Mouse (Mus musculus) MEL (cell line): Measurements from ENCODE around the gene P2rx1. TPM values are rescaled to one million over a fixed set of nuclear protein-coding genes. Genes with fewer than 3 reads are reported as not detected.

ENCODE experiments used
- DNase-seq: peaks from one replicate; pipeline ENCODE4 v3.0.0; 2011; ENCODE audit warnings: low read depth, low spot score
- H3K27ac ChIP-seq: 2 replicates; pipeline ENCODE4 v1.5.1; 2012; ENCODE audit warnings: low read depth, mild to moderate bottlenecking, control low read depth, low read length, moderate library complexity; ENCODE audit not compliant: control insufficient read depth
- H3K27me3 ChIP-seq, 2 experiments: fragments of 150-350 bp in 1 of 2; sonication (generic) in 1 of 2; 2 replicates each; pipeline ENCODE4 v1.6.1; 2012; ENCODE audit warnings: low read length in 2 of 2, mild to moderate bottlenecking in 2 of 2, improper control_type of control experiment in 1 of 2, moderate library complexity in 1 of 2; ENCODE audit not compliant: insufficient read depth in 2 of 2, control insufficient read depth in 1 of 2
- H3K36me3 ChIP-seq, 2 experiments: 2 replicates each; pipeline ENCODE4 v1.6.1; 2012 to 2014; ENCODE audit warnings: low read length in 2 of 2, improper control_type of control experiment in 1 of 2, inconsistent platforms in 1 of 2, mild to moderate bottlenecking in 1 of 2; ENCODE audit not compliant: insufficient read depth in 2 of 2, control insufficient read depth in 1 of 2
- H3K4me1 ChIP-seq, 2 experiments: fragments of 150-350 bp in 1 of 2; sonication (generic) in 1 of 2; 2 replicates each; pipeline ENCODE4 v1.6.1; 2012; ENCODE audit warnings: low read length in 2 of 2, improper control_type of control experiment in 1 of 2, mild to moderate bottlenecking in 1 of 2; ENCODE audit not compliant: insufficient read depth in 2 of 2, control insufficient read depth in 1 of 2
- H3K4me3 ChIP-seq, 2 experiments: fragments of 150-350 bp in 1 of 2; sonication (generic) in 1 of 2; 2 replicates each; pipeline ENCODE4 v1.5.1; 2012; ENCODE audit warnings: low read depth in 2 of 2, low read length in 2 of 2, mild to moderate bottlenecking in 2 of 2, moderate library complexity in 2 of 2, control low read depth in 1 of 2, improper control_type of control experiment in 1 of 2; ENCODE audit not compliant: control insufficient read depth in 1 of 2, insufficient read depth in 1 of 2
- H3K79me2 ChIP-seq: 2 replicates; pipeline ENCODE4 v1.6.1; 2012; ENCODE audit warnings: mild to moderate bottlenecking, low read length, moderate library complexity; ENCODE audit not compliant: control insufficient read depth, poor library complexity, insufficient read depth
- H3K9ac ChIP-seq: 2 replicates; pipeline ENCODE4 v1.6.1; 2012; ENCODE audit warnings: low read depth, mild to moderate bottlenecking, control low read depth, low read length, moderate library complexity; ENCODE audit not compliant: control insufficient read depth, poor library complexity, severe bottlenecking
- H3K9me3 ChIP-seq: fragments of 150-350 bp; sonication (generic); replicated peaks from 2 replicates; pipeline ENCODE4 v1.6.1; 2012; ENCODE audit warnings: mild to moderate bottlenecking, low read length, improper control_type of control experiment, moderate library complexity; ENCODE audit not compliant: insufficient read depth
- BHLHE40 ChIP-seq: IDR thresholded peaks from 2 replicates; pipeline ENCODE4 v1.6.1; 2012; ENCODE audit warnings: low read depth, mild to moderate bottlenecking, inconsistent platforms, low read length, improper control_type of control experiment, borderline replicate concordance
- CHD2 ChIP-seq: IDR thresholded peaks from 2 replicates; pipeline ENCODE4 v1.6.1; 2011; ENCODE audit warnings: low read length, improper control_type of control experiment
- CTCF ChIP-seq, 3 experiments: IDR thresholded peaks in 2 of 3; conservative IDR thresholded peaks in 1 of 3; 2 replicates each; pipeline ENCODE4 v1.5.1; 2011 to 2012; ENCODE audit warnings: low read length in 3 of 3, low read depth in 2 of 3, mild to moderate bottlenecking in 2 of 3, improper control_type of control experiment in 1 of 3, inconsistent platforms in 1 of 3, mixed read lengths in 1 of 3, moderate library complexity in 1 of 3; ENCODE audit not compliant: control insufficient read depth in 1 of 3, insufficient read depth in 1 of 3, poor library complexity in 1 of 3, severe bottlenecking in 1 of 3
- EP300 ChIP-seq, 2 experiments: IDR thresholded peaks; 2 replicates each; pipeline ENCODE4 v1.6.1; 2011; ENCODE audit warnings: improper control_type of control experiment in 2 of 2, low read length in 2 of 2, low read depth in 1 of 2, mild to moderate bottlenecking in 1 of 2
- GATA1 ChIP-seq: IDR thresholded peaks from 2 replicates; pipeline ENCODE4 v1.6.1; 2011; ENCODE audit warnings: low read depth, low read length, improper control_type of control experiment
- HCFC1 ChIP-seq: IDR thresholded peaks from 2 replicates; pipeline ENCODE4 v1.6.1; 2012; ENCODE audit warnings: low read depth, mild to moderate bottlenecking, inconsistent platforms, low read length, improper control_type of control experiment, moderate library complexity
- KAT2A ChIP-seq: conservative IDR thresholded peaks from 2 replicates; pipeline ENCODE4 v1.6.1; 2012; ENCODE audit warnings: low read depth, low read length, improper control_type of control experiment, inconsistent platforms
- MAFK ChIP-seq: IDR thresholded peaks from 2 replicates; pipeline ENCODE4 v1.6.1; 2011; ENCODE audit warnings: low read depth, mild to moderate bottlenecking, low read length, improper control_type of control experiment, borderline replicate concordance
- MXI1 ChIP-seq: IDR thresholded peaks from 2 replicates; pipeline ENCODE4 v1.6.1; 2011; ENCODE audit warnings: mild to moderate bottlenecking, low read depth, low read length, improper control_type of control experiment
- MYB ChIP-seq: IDR thresholded peaks from 2 replicates; pipeline ENCODE4 v1.6.1; 2011; ENCODE audit warnings: mild to moderate bottlenecking, low read depth, low read length, improper control_type of control experiment
- NRF1 ChIP-seq: IDR thresholded peaks from 2 replicates; pipeline ENCODE4 v1.6.1; 2014; ENCODE audit warnings: low read depth, mild to moderate bottlenecking, inconsistent platforms, low read length, improper control_type of control experiment, moderate library complexity; ENCODE audit not compliant: poor library complexity, insufficient read depth, severe bottlenecking
- POLR2A ChIP-seq, 2 experiments: IDR thresholded peaks; 2 replicates each; pipeline ENCODE4 v1.6.1; 2011 to 2012; ENCODE audit warnings: low read length in 2 of 2, mild to moderate bottlenecking in 2 of 2, control low read depth in 1 of 2, improper control_type of control experiment in 1 of 2, low read depth in 1 of 2, moderate library complexity in 1 of 2; ENCODE audit not compliant: control insufficient read depth in 1 of 2, insufficient read depth in 1 of 2, poor library complexity in 1 of 2
- POLR2AphosphoS2 ChIP-seq: IDR thresholded peaks from 2 replicates; pipeline ENCODE4 v1.6.1; 2011; ENCODE audit warnings: low read length, improper control_type of control experiment
- POLR2AphosphoS5 ChIP-seq: IDR thresholded peaks from 2 replicates; pipeline ENCODE4 v1.6.1; 2012; ENCODE audit warnings: low read depth, borderline replicate concordance, mild to moderate bottlenecking, inconsistent platforms, low read length, moderate library complexity, mixed read lengths
- SMC3 ChIP-seq: IDR thresholded peaks from 2 replicates; pipeline ENCODE4 v1.6.1; 2011; ENCODE audit warnings: low read depth, low read length, improper control_type of control experiment
- TAL1 ChIP-seq: IDR thresholded peaks from 2 replicates; pipeline ENCODE4 v1.6.1; 2012; ENCODE audit warnings: mild to moderate bottlenecking, inconsistent platforms, low read length, moderate library complexity, mixed read lengths
- USF1 ChIP-seq: IDR thresholded peaks from 2 replicates; pipeline ENCODE4 v1.6.1; 2014; ENCODE audit warnings: low read depth, mild to moderate bottlenecking, inconsistent platforms, low read length, improper control_type of control experiment, moderate library complexity
- USF2 ChIP-seq, 2 experiments: IDR thresholded peaks; 2 replicates each; pipeline ENCODE4 v1.6.1; 2011 to 2012; ENCODE audit warnings: improper control_type of control experiment in 2 of 2, low read length in 2 of 2, borderline replicate concordance in 1 of 2, inconsistent platforms in 1 of 2, low read depth in 1 of 2, mild to moderate bottlenecking in 1 of 2; ENCODE audit not compliant: insufficient read depth in 1 of 2
- ZC3H11A ChIP-seq: IDR thresholded peaks from 2 replicates; pipeline ENCODE4 v1.6.1; 2012; ENCODE audit warnings: low read depth, mild to moderate bottlenecking, inconsistent platforms, low read length, improper control_type of control experiment
- ZKSCAN1 ChIP-seq: IDR thresholded peaks from 2 replicates; pipeline ENCODE4 v1.6.1; 2012; ENCODE audit warnings: low read depth, mild to moderate bottlenecking, inconsistent platforms, low read length, improper control_type of control experiment, moderate library complexity
- ZMIZ1 ChIP-seq: IDR thresholded peaks from 2 replicates; pipeline ENCODE4 v1.6.1; 2012; ENCODE audit warnings: low read depth, mild to moderate bottlenecking, inconsistent platforms, low read length, improper control_type of control experiment, moderate library complexity
- polyA plus RNA-seq, 2 experiments: library from polyadenylated mRNA; stranded (reverse) in 1 of 2; unstranded in 1 of 2; fragments of >175 nt in 1 of 2; fragments of >200 nt in 1 of 2; gene quantifications; 2 replicates each; pipeline versions ENCODE4 v1.2.1 to v1.2.4; 2012; ENCODE audit warnings: low replicate concordance in 2 of 2, low read depth in 1 of 2; ENCODE audit not compliant: insufficient read length in 2 of 2, insufficient read depth in 1 of 2, missing spikeins in 1 of 2
- total RNA-seq: library from RNA; depleted of rRNA; stranded (reverse); fragments of 300-350 nt; gene quantifications from 2 replicates; pipeline ENCODE4 v1.2.3, GENCODE M21; 2012

Gene P2rx1
- total and polyA plus RNA-seq, 3 experiments, result 3.0 to 8.1 TPM; not detected in 1

DNA sequence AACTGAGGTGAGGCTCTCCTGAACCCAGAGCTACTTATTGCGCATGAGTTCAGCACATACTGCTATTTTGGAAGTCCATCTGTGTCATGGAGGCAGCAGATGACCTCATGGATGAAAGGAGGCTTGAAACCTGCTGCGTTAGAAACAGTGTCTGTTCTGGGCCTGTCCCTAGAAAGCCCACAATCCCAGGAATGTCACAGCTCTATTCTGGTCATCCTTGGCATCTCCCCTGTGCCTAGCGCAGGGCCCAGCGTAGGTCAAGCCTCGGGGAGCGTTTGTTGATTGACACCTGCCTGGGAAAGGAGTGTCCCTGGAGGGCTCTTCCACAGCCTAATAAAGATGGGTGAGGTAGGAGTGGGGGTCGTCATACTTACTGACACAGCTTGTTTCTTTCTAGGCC, 37.2 kb downstream of the P2rx1 start:
- Histone ChIP-seq H3K27me3 (no peaks in the 10 kb centered on the region), H3K4me3 (no peak overlapping the region), H3K79me2 (no peaks in the 10 kb centered on the region), H3K4me1 (no peaks in the 10 kb centered on the region), H3K9ac (no peak overlapping the region), H3K27ac (no peak overlapping the region), H3K36me3 (no peaks in the 10 kb centered on the region), H3K9me3 (no peaks in the 10 kb centered on the region)
- no peak for TF ChIP-seq GATA1
- no peak for TF ChIP-seq ZC3H11A
- TF ChIP-seq MYB, result no peak
- TF ChIP-seq USF1, result no peak
- no peak for TF ChIP-seq ZMIZ1
- no peak for TF ChIP-seq KAT2A
- DNase-seq, result no peak

DNA sequence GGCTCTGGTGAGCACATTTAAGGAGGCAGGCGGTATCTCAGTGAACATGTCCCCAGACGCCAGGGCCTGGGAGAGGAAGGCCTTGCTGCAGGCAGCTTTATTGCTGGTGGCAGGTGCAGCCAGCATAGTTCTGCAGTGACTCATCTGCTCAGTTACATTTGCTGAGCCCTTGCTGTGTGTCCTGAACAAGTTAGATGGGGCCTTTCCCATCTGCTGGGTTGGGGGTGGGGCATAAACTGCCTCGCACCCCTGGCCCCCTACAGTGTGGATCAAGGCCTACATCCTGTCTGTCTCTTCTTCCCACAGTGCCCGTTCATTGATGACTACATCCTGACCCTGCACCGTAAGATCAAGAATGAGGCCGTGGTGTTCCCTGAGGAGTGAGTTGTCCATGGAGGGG, 38.0 kb downstream of the P2rx1 start:
- no peak overlapping the region for H3K4me3 ChIP-seq
- DNase-seq, result no peak
- H3K36me3 ChIP-seq, result no peaks in the 10 kb centered on the region
- H3K9me3 ChIP-seq, result no peaks in the 10 kb centered on the region
- no peaks in the 10 kb centered on the region for H3K4me1 ChIP-seq
- H3K27ac ChIP-seq, result no peak overlapping the region
- H3K79me2 ChIP-seq, result no peaks in the 10 kb centered on the region
- H3K27me3 ChIP-seq, result no peaks in the 10 kb centered on the region
- no peak for TF ChIP-seq CHD2
- no peak for TF ChIP-seq BHLHE40
- TF ChIP-seq EP300 (IDR thresholded peaks at IDR 0.05; ENCODE audit: low read depth in 1 of 2, low read length in 2 of 2), result no peak
- TF ChIP-seq NRF1, result no peak
- no peak for TF ChIP-seq MAFK
- no peak for TF ChIP-seq POLR2AphosphoS2
- TF ChIP-seq TAL1, result no peak
- TF ChIP-seq CTCF (IDR thresholded peaks at IDR 0.05 in 2 of 3, conservative IDR thresholded peaks at IDR 0.05 in 1 of 3; ENCODE audit: control insufficient read depth in 1 of 3, insufficient read depth in 1 of 3, low read depth in 2 of 3, low read length in 3 of 3, poor library complexity in 1 of 3, severe bottlenecking in 1 of 3), result no peak
- TF ChIP-seq, all 39 proteins: peak for 0
- H3K9ac ChIP-seq, result no peak overlapping the region

DNA sequence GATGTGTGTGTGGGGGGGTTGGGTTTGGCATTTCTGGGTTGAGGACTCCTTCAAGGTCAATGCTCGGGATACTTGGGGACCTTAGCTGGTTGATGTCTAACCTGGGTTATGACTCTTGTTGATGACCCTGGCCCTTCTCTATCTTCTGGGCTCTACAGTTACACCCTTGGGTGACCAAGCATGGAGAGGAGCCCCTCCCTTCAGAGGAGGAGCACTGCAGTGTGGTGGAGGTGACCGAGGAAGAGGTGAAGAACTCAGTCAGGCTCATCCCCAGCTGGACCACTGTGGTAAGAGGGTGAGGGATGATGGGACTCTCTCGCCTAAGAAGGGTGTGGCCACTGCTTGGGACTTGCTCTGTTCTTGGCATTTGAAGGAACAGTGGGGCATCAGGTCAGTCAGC, 38.8 kb downstream of the P2rx1 start:
- Histone ChIP-seq H3K27ac (no peak overlapping the region), H3K4me1 (no peaks in the 10 kb centered on the region), H3K9ac (no peak overlapping the region), H3K27me3 (no peaks in the 10 kb centered on the region), H3K36me3 (no peaks in the 10 kb centered on the region), H3K4me3 (no peak overlapping the region), H3K79me2 (no peaks in the 10 kb centered on the region), H3K9me3 (no peaks in the 10 kb centered on the region)
- no peak for TF ChIP-seq MXI1
- no peak for TF ChIP-seq TAL1
- TF ChIP-seq USF2 (IDR thresholded peaks at IDR 0.05; ENCODE audit: borderline replicate concordance in 1 of 2, insufficient read depth in 1 of 2, low read depth in 1 of 2, low read length in 2 of 2), result no peak
- no peak for TF ChIP-seq POLR2AphosphoS5
- no peak for TF ChIP-seq POLR2A (IDR thresholded peaks at IDR 0.05; ENCODE audit: control insufficient read depth in 1 of 2, insufficient read depth in 1 of 2, low read depth in 1 of 2, low read length in 2 of 2, poor library complexity in 1 of 2)
- TF ChIP-seq ZKSCAN1, result no peak
- no peak for TF ChIP-seq SMC3
- TF ChIP-seq CHD2, result no peak
- no peak for TF ChIP-seq HCFC1
- DNase-seq, result no peak
